Comparison of ENCODE assay signal across 8 mouse cellular contexts in genomic region chr2:116900273-116900843, GRCm38 (mm10). TPM values are rescaled to one million over a fixed set of nuclear protein-coding genes. Genes with fewer than 3 reads are reported as not detected.
DNase-seq lines count a peak whose midpoint lies in the region; ATAC-seq and TF ChIP-seq lines count a peak whose summit lies in the region.

No protein-coding gene starts in this region.

- H3K4me3 ChIP-seq in heart, embryonic 12.5 days: peak overlapping the region; percentile 40
- peak overlapping the region; percentile 36 for H3K4me3 ChIP-seq in embryonic facial prominence, embryonic 13.5 days
- H3K4me3 ChIP-seq in limb, embryonic 13.5 days: peak overlapping the region; percentile 39
- peak overlapping the region; percentile 52 for H3K4me3 ChIP-seq in olfactory bulb, adult 2 months (ENCODE audit: insufficient read depth, low read depth, low read length)

- peaks cover 17% of the 10 kb centered on the region for H3K27me3 ChIP-seq in heart, embryonic 12.5 days (replicated peaks)
- peaks cover 3% of the 10 kb centered on the region; the same call in 1 of the 2 replicates for H3K27me3 ChIP-seq in embryonic facial prominence, embryonic 13.5 days
- peaks cover 5% of the 10 kb centered on the region; the same call in 1 of the 2 replicates for H3K27me3 ChIP-seq in limb, embryonic 13.5 days

- no peaks in the 10 kb centered on the region for H3K9me3 ChIP-seq in heart, embryonic 12.5 days (replicated peaks)
- H3K9me3 ChIP-seq in embryonic facial prominence, embryonic 13.5 days: no peaks in the 10 kb centered on the region
- no peaks in the 10 kb centered on the region for H3K9me3 ChIP-seq in limb, embryonic 13.5 days

- WGBS in heart, embryonic 12.5 days: 37% methylated on average over 10 of the region's 10 CpGs
- WGBS in embryonic facial prominence, embryonic 13.5 days: 34% methylated on average over 10 of the region's 10 CpGs
- WGBS in limb, embryonic 13.5 days: 35% methylated on average over 10 of the region's 10 CpGs
- 14% methylated on average over 10 of the region's 10 CpGs for WGBS in olfactory bulb, adult 2 months

- no peak; the same call in 1 of the 2 replicates for TF ChIP-seq POLR2A in olfactory bulb, adult 2 months (IDR thresholded peaks at IDR 0.05; ENCODE audit: insufficient read depth, low read depth, low read length)

- peak overlapping the region; percentile 49 for H3K9ac ChIP-seq in heart, embryonic 12.5 days
- H3K9ac ChIP-seq in embryonic facial prominence, embryonic 13.5 days: peak overlapping the region; percentile 56; the same call in 1 of the 2 replicates
- peak overlapping the region; percentile 62 for H3K9ac ChIP-seq in limb, embryonic 13.5 days

- no peak overlapping the region for H3K27ac ChIP-seq in heart, embryonic 12.5 days (ENCODE audit: poor library complexity, severe bottlenecking)
- no peak overlapping the region; the same call in 1 of the 2 replicates for H3K27ac ChIP-seq in embryonic facial prominence, embryonic 13.5 days
- H3K27ac ChIP-seq in limb, embryonic 13.5 days: no peak overlapping the region; the same call in 1 of the 2 replicates
- H3K27ac ChIP-seq in olfactory bulb, adult 2 months (ENCODE audit: insufficient read depth, low read depth, low read length): peak overlapping the region; percentile 82

- TF ChIP-seq CTCF in olfactory bulb, adult 2 months (IDR thresholded peaks at IDR 0.05; ENCODE audit: insufficient read depth, low read depth, low read length): peak; percentile 4; the same call in 1 of the 2 replicates

- DNase-seq in heart, adult 11 months: no peak
- DNase-seq in A20 (ENCODE audit: low read depth, low spot score): peak; percentile 3
- DNase-seq in cerebellum, adult 11-12 months: no peak
- no peak for DNase-seq in spleen, postnatal 36 days (ENCODE audit: low spot score in 2 of 2)

- H3K4me1 ChIP-seq in heart, embryonic 12.5 days (replicated peaks): no peaks in the 10 kb centered on the region
- H3K4me1 ChIP-seq in embryonic facial prominence, embryonic 13.5 days: peaks cover 2% of the 10 kb centered on the region
- no peaks in the 10 kb centered on the region; the same call in 1 of the 2 replicates for H3K4me1 ChIP-seq in limb, embryonic 13.5 days
- peaks cover 4% of the 10 kb centered on the region; the same call in 1 of the 2 replicates for H3K4me1 ChIP-seq in olfactory bulb, adult 2 months (ENCODE audit: control insufficient read depth, insufficient read depth, low read length)

- peak overlapping the region; percentile 75 for H3K4me2 ChIP-seq in heart, embryonic 12.5 days
- peak overlapping the region; percentile 63 for H3K4me2 ChIP-seq in embryonic facial prominence, embryonic 13.5 days
- peak overlapping the region; percentile 68 for H3K4me2 ChIP-seq in limb, embryonic 13.5 days (replicated peaks)

- ATAC-seq in heart, embryonic 12.5 days (ENCODE audit: insufficient number of reproducible peaks, low FRiP score): 0 out of 2 replicates have a peak, but pooled peaks have one; percentile 18
- ATAC-seq in embryonic facial prominence, embryonic 13.5 days (ENCODE audit: insufficient number of reproducible peaks, insufficient read depth, low FRiP score, low TSS enrichment, low read depth): peak; percentile 24; the same call in 1 of the 2 replicates
- peak; percentile 67 for ATAC-seq in limb, embryonic 13.5 days (ENCODE audit: low FRiP score, low read depth)

- no peaks in the 10 kb centered on the region for H3K36me3 ChIP-seq in heart, embryonic 12.5 days
- H3K36me3 ChIP-seq in embryonic facial prominence, embryonic 13.5 days: no peaks in the 10 kb centered on the region
- H3K36me3 ChIP-seq in limb, embryonic 13.5 days: no peaks in the 10 kb centered on the region

RNA-seq across cellular contexts. Expression of gene Tmco5, which starts 21.9 kb away (rescaled TPM):
- not detected in 2 replicates for polyA plus RNA-seq in heart, embryonic 12.5 days (2016; fragmentation: Nextera tagmentation; extraction: Ambion mirVana)
- polyA plus RNA-seq in embryonic facial prominence, embryonic 13.5 days (2015; fragmentation: Nextera tagmentation; extraction: Ambion mirVana): not detected in 2 replicates
- not detected in 2 replicates for polyA plus RNA-seq in limb, embryonic 13.5 days (2015; fragmentation: Nextera tagmentation; extraction: Ambion mirVana)
- polyA plus RNA-seq in olfactory bulb, adult 2 months (2012; ENCODE audit: insufficient read depth, insufficient read length, low replicate concordance, missing spikeins): not detected in 2 replicates
